13 mouse cellular contexts compared by ENCODE assay signal in genomic region chr1:178542990-178543944, GRCm38 (mm10). TPM values are rescaled to one million over a fixed set of nuclear protein-coding genes. Genes with fewer than 3 reads are reported as not detected.
"Had no signal": no experiment of that assay in that cellular context is flagged by ENCODE, and none has a peak within 500 bp of the region (broad histone marks: within the 10 kb centered on the region; RNA-seq: fewer than 3 reads in every experiment).

No protein-coding gene starts in this region.

- H3K36me3 ChIP-seq: stomach, embryonic 15.5 days had no signal

- H3K9ac ChIP-seq: liver, embryonic 14.5 days; stomach, embryonic 15.5 days had no signal

- H3K4me3 ChIP-seq: layer of hippocampus, adult 2 months; stomach, embryonic 15.5 days had no signal

- DNase-seq: kidney, adult 11 months; kidney, postnatal 10 days; left cerebral cortex, postnatal 4 days; lung, adult 18-20 months; midbrain, embryonic 14.5 days; right cerebral cortex, postnatal 14 days; thymus, adult 2 months; thymus, postnatal 25 days had no signal

- H3K4me1 ChIP-seq: stomach, embryonic 15.5 days had no signal

- ATAC-seq: hindbrain, embryonic 16.5 days; inflammation-experienced regulatory T-cells, adult 6 months had no signal

- H3K27ac ChIP-seq: layer of hippocampus, adult 2 months; liver, embryonic 14.5 days; stomach, embryonic 15.5 days had no signal

- H3K9me3 ChIP-seq: stomach, embryonic 15.5 days had no signal

- H3K4me2 ChIP-seq: stomach, embryonic 15.5 days had no signal

- H3K27me3 ChIP-seq: stomach, embryonic 15.5 days had no signal

RNA-seq across cellular contexts. Expression of gene Kif26b, which starts 14.3 kb away (rescaled TPM):
- polyA plus RNA-seq: inflammation-experienced regulatory T-cells, adult 6 months had no signal
